Mouse (Mus musculus): ENCODE measurements at regions not wholly inside any gene's neighbourhood (a gene's known extent, or its start where the extent isn't known, plus 50 kb on each side); places are given as distances from the start of the nearest gene placed in this dataset.

DNA sequence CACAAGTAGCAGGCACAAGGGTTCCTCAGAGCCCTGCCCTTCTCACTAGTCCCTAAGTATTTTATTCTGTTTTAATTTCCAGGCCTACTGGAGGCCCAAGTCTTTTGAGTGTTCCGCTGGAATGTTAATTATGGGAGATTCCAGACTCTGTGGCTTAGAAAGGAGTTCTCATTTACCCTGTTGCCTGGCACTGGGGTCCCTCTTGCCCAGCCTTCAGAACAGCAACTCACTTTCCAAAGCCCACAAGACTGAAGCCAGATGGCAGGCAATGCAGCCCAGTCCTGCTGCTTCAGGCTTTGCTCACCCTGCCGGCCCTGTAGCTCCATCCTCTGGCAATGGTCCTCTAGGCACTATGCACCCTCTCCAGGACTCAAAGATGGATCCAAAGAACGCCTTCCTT is 84.5 kb upstream of the Lmo4 start:
- TF ChIP-seq CTCF (IDR thresholded peaks at IDR 0.05; ENCODE audit: insufficient read depth, low read length) (no peak), POLR2A (IDR thresholded peaks at IDR 0.05; ENCODE audit: borderline replicate concordance, extremely low read depth, low read depth, low read length) (no peak)
